Mouse (Mus musculus) stomach, postnatal 0 days (tissue): ENCODE data around the gene Tmem104.

Source experiments
- CTCF ChIP-seq: IDR thresholded peaks from 2 replicates; pipeline ENCODE4 v1.5.1; 2016; ENCODE audit warnings: antibody characterized with exemption, low read depth, mild to moderate bottlenecking, moderate library complexity
- EP300 ChIP-seq: optimal IDR thresholded peaks from 2 replicates; pipeline ENCODE3; 2016; ENCODE audit warnings: antibody characterized with exemption

GRCm38 (mm10) chr11:115289885-115290284 lies 102.6 kb downstream of the Tmem104 start:
- TF ChIP-seq CTCF, result no peak
- TF ChIP-seq EP300, result no peak
